Mouse (Mus musculus): Measurements from ENCODE around the gene Trim40. TPM values are rescaled to one million over a fixed set of nuclear protein-coding genes. Genes with fewer than 3 reads are reported as not detected.

The Trim40 gene
- not detected in 2 replicates for polyA plus RNA-seq (2016; fragmentation: Nextera tagmentation; extraction: Ambion mirVana)

GRCm38 (mm10) chr17:36890073-36890903, at the start of gene Trim40:
Gene Trim40, minus strand, starts transcription at chr17:36890123.
- H3K36me3 ChIP-seq = no peaks in the 10 kb centered on the region
- H3K9ac ChIP-seq (replicated peaks) = no peak within 1 kb of the TSS
- H3K9me3 ChIP-seq = no peaks in the 10 kb centered on the region
- H3K4me2 ChIP-seq = no peak within 1 kb of the TSS
- 84% methylated on average over 5 of the region's 5 CpGs for WGBS
- ATAC-seq (ENCODE audit: insufficient number of reproducible peaks, insufficient read depth, low FRiP score, low TSS enrichment, low read depth) = no peak
- H3K27ac ChIP-seq = no peak within 1 kb of the TSS
- peaks cover 6% of the 10 kb centered on the region; the same call in 1 of the 2 replicates for H3K27me3 ChIP-seq
- H3K4me1 ChIP-seq (replicated peaks) = no peaks in the 10 kb centered on the region
- H3K4me3 ChIP-seq (replicated peaks) = no peak within 1 kb of the TSS

- H3K9me3 ChIP-seq = no peaks in the 10 kb centered on the region
- ATAC-seq (ENCODE audit: insufficient number of reproducible peaks, insufficient read depth, low FRiP score, low TSS enrichment, low read depth) = no peak
- peaks cover 8% of the 10 kb centered on the region; the same call in 1 of the 2 replicates for H3K4me1 ChIP-seq (replicated peaks)
- no peaks in the 10 kb centered on the region for H3K36me3 ChIP-seq
- no peak overlapping the region for H3K9ac ChIP-seq (replicated peaks)
- peaks cover 37% of the 10 kb centered on the region for H3K27me3 ChIP-seq
- no peak overlapping the region for H3K27ac ChIP-seq
- H3K4me3 ChIP-seq (replicated peaks) = no peak overlapping the region
- H3K4me2 ChIP-seq = no peak overlapping the region
- 92% methylated on average over 2 of the region's 2 CpGs for WGBS
Measured at GRCm38 (mm10) chr17:36938056-36938455, 48.1 kb upstream of the Trim40 start.

- Histone ChIP-seq H3K4me1 (replicated peaks) (no peaks in the 10 kb centered on the region), H3K4me2 (no peak overlapping the region), H3K9ac (replicated peaks) (no peak overlapping the region), H3K4me3 (replicated peaks) (no peak overlapping the region), H3K36me3 (no peaks in the 10 kb centered on the region), H3K27ac (no peak overlapping the region), H3K9me3 (no peaks in the 10 kb centered on the region), H3K27me3 (peaks cover 4% of the 10 kb centered on the region; the same call in 1 of the 2 replicates)
- 68% methylated on average over 2 of the region's 2 CpGs for WGBS
- no peak for ATAC-seq (ENCODE audit: insufficient number of reproducible peaks, insufficient read depth, low FRiP score, low TSS enrichment, low read depth)
Measured at GRCm38 (mm10) chr17:36931806-36932205, 41.9 kb upstream of the Trim40 start.

GRCm38 (mm10) chr17:36931130-36931529, 41.2 kb upstream of the Trim40 start:
- H3K36me3 ChIP-seq = no peaks in the 10 kb centered on the region
- WGBS = 82% methylated on average over 4 of the region's 4 CpGs
- no peak for ATAC-seq (ENCODE audit: insufficient number of reproducible peaks, insufficient read depth, low FRiP score, low TSS enrichment, low read depth)

GRCm38 (mm10) chr17:36930233-36930632, 40.3 kb upstream of the Trim40 start:
- Histone ChIP-seq H3K27me3 (peaks cover 4% of the 10 kb centered on the region; the same call in 1 of the 2 replicates), H3K4me3 (replicated peaks) (no peak overlapping the region), H3K4me2 (no peak overlapping the region), H3K36me3 (no peaks in the 10 kb centered on the region), H3K27ac (no peak overlapping the region), H3K9ac (replicated peaks) (no peak overlapping the region), H3K9me3 (no peaks in the 10 kb centered on the region), H3K4me1 (replicated peaks) (no peaks in the 10 kb centered on the region)
- WGBS = 72% methylated on average over 6 of the region's 6 CpGs
- no peak for ATAC-seq (ENCODE audit: insufficient number of reproducible peaks, insufficient read depth, low FRiP score, low TSS enrichment, low read depth)

More at GRCm38 (mm10) chr17:36931130-36931529, 41.2 kb upstream of the Trim40 start:
- Histone ChIP-seq H3K9me3 (no peaks in the 10 kb centered on the region), H3K4me3 (replicated peaks) (no peak overlapping the region), H3K4me1 (replicated peaks) (no peaks in the 10 kb centered on the region), H3K4me2 (no peak overlapping the region), H3K27me3 (peaks cover 4% of the 10 kb centered on the region; the same call in 1 of the 2 replicates), H3K27ac (no peak overlapping the region), H3K9ac (replicated peaks) (no peak overlapping the region)

GRCm38 (mm10) chr17:36929236-36929932, 39.5 kb upstream of the Trim40 start:
- ATAC-seq (ENCODE audit: insufficient number of reproducible peaks, insufficient read depth, low FRiP score, low TSS enrichment, low read depth) = no peak
- no peaks in the 10 kb centered on the region for H3K9me3 ChIP-seq
- H3K27ac ChIP-seq = no peak overlapping the region
- no peaks in the 10 kb centered on the region for H3K36me3 ChIP-seq
- no peaks in the 10 kb centered on the region for H3K4me1 ChIP-seq (replicated peaks)
- peaks cover 3% of the 10 kb centered on the region; the same call in 1 of the 2 replicates for H3K27me3 ChIP-seq
- H3K4me3 ChIP-seq (replicated peaks) = no peak overlapping the region
- H3K9ac ChIP-seq (replicated peaks) = no peak overlapping the region
- H3K4me2 ChIP-seq = no peak overlapping the region
- 75% methylated on average over 12 of the region's 12 CpGs for WGBS

GRCm38 (mm10) chr17:36927496-36928120, 37.7 kb upstream of the Trim40 start:
- H3K4me1 ChIP-seq (replicated peaks) = no peaks in the 10 kb centered on the region
- H3K9ac ChIP-seq (replicated peaks) = no peak overlapping the region
- no peaks in the 10 kb centered on the region for H3K36me3 ChIP-seq
- no peak overlapping the region for H3K27ac ChIP-seq
- 52% methylated on average over 10 of the region's 10 CpGs for WGBS
- ATAC-seq (ENCODE audit: insufficient number of reproducible peaks, insufficient read depth, low FRiP score, low TSS enrichment, low read depth) = no peak
- no peak overlapping the region for H3K4me2 ChIP-seq
- H3K27me3 ChIP-seq = no peaks in the 10 kb centered on the region
- H3K4me3 ChIP-seq (replicated peaks) = no peak overlapping the region
- H3K9me3 ChIP-seq = no peaks in the 10 kb centered on the region

- Histone ChIP-seq H3K27me3 (peaks cover 4% of the 10 kb centered on the region; the same call in 1 of the 2 replicates), H3K4me1 (replicated peaks) (no peaks in the 10 kb centered on the region), H3K4me3 (replicated peaks) (no peak overlapping the region), H3K27ac (no peak overlapping the region), H3K9me3 (no peaks in the 10 kb centered on the region), H3K4me2 (no peak overlapping the region), H3K36me3 (no peaks in the 10 kb centered on the region), H3K9ac (replicated peaks) (no peak overlapping the region)
- 66% methylated on average over 4 of the region's 4 CpGs for WGBS
- ATAC-seq (ENCODE audit: insufficient number of reproducible peaks, insufficient read depth, low FRiP score, low TSS enrichment, low read depth) = no peak
Measured at GRCm38 (mm10) chr17:36923491-36923890, 33.6 kb upstream of the Trim40 start.

GRCm38 (mm10) chr17:36922715-36923114, 32.8 kb upstream of the Trim40 start:
- H3K4me3 ChIP-seq (replicated peaks) = no peak overlapping the region
- no peak overlapping the region for H3K9ac ChIP-seq (replicated peaks)
- H3K4me1 ChIP-seq (replicated peaks) = no peaks in the 10 kb centered on the region
- no peaks in the 10 kb centered on the region for H3K36me3 ChIP-seq
- H3K27ac ChIP-seq = no peak overlapping the region
- H3K4me2 ChIP-seq = no peak overlapping the region
- 81% methylated on average over 4 of the region's 4 CpGs for WGBS
- peaks cover 4% of the 10 kb centered on the region; the same call in 1 of the 2 replicates for H3K27me3 ChIP-seq
- ATAC-seq (ENCODE audit: insufficient number of reproducible peaks, insufficient read depth, low FRiP score, low TSS enrichment, low read depth) = no peak
- no peaks in the 10 kb centered on the region for H3K9me3 ChIP-seq

- Histone ChIP-seq H3K9ac (replicated peaks) (no peak overlapping the region), H3K36me3 (no peaks in the 10 kb centered on the region), H3K9me3 (no peaks in the 10 kb centered on the region), H3K27me3 (peaks cover 4% of the 10 kb centered on the region; the same call in 1 of the 2 replicates), H3K4me1 (replicated peaks) (no peaks in the 10 kb centered on the region), H3K4me3 (replicated peaks) (no peak overlapping the region), H3K4me2 (no peak overlapping the region), H3K27ac (no peak overlapping the region)
- ATAC-seq (ENCODE audit: insufficient number of reproducible peaks, insufficient read depth, low FRiP score, low TSS enrichment, low read depth) = no peak
- 39% methylated on average over 15 of the region's 15 CpGs for WGBS
Measured at GRCm38 (mm10) chr17:36920239-36920638, 30.3 kb upstream of the Trim40 start.

GRCm38 (mm10) chr17:36915076-36915475, 25.2 kb upstream of the Trim40 start:
- H3K9me3 ChIP-seq = no peaks in the 10 kb centered on the region
- H3K4me1 ChIP-seq (replicated peaks) = no peaks in the 10 kb centered on the region
- H3K4me3 ChIP-seq (replicated peaks) = no peak overlapping the region
- no peak overlapping the region for H3K9ac ChIP-seq (replicated peaks)
- no peak overlapping the region for H3K27ac ChIP-seq
- no peak for ATAC-seq (ENCODE audit: insufficient number of reproducible peaks, insufficient read depth, low FRiP score, low TSS enrichment, low read depth)
- H3K36me3 ChIP-seq = no peaks in the 10 kb centered on the region
- H3K27me3 ChIP-seq = peaks cover 4% of the 10 kb centered on the region; the same call in 1 of the 2 replicates
- 17% methylated on average over 9 of the region's 9 CpGs for WGBS
- no peak overlapping the region for H3K4me2 ChIP-seq
